Mouse (Mus musculus) neural tube, embryonic 13.5 days (tissue): ENCODE measurements around the gene Trpm5. TPM values are rescaled to one million over a fixed set of nuclear protein-coding genes. Genes with fewer than 3 reads are reported as not detected.

Experiments used
- ATAC-seq: fragments of 200-750 bp; cut with Nextera tagmentation; 2 replicates; pipeline ENCODE4 v1.8.0; 2017; ENCODE audit warnings: low read depth, mild to moderate bottlenecking, moderate TSS enrichment, moderate library complexity
- H3K27ac ChIP-seq: fragments of 300-500 bp; sonication (generic); replicated peaks from 2 replicates; pipeline ENCODE4 v1.5.1; 2015; ENCODE audit warnings: moderate library complexity, mild to moderate bottlenecking, inconsistent platforms
- H3K27me3 ChIP-seq: fragments of 300-500 bp; sonication (generic); 2 replicates; pipeline ENCODE4 v1.6.1; 2015; ENCODE audit warnings: mild to moderate bottlenecking, inconsistent platforms
- H3K36me3 ChIP-seq: fragments of 300-500 bp; sonication (generic); 2 replicates; pipeline ENCODE4 v1.6.1; 2015; ENCODE audit warnings: mild to moderate bottlenecking, inconsistent platforms
- H3K4me1 ChIP-seq: fragments of 300-500 bp; sonication (generic); replicated peaks from 2 replicates; pipeline ENCODE4 v1.6.1; 2015; ENCODE audit warnings: inconsistent platforms
- H3K4me2 ChIP-seq: fragments of 300-500 bp; sonication (generic); 2 replicates; pipeline ENCODE4 v1.6.1; 2015; ENCODE audit warnings: inconsistent platforms, mild to moderate bottlenecking, moderate library complexity
- H3K4me3 ChIP-seq: fragments of 300-500 bp; sonication (generic); 2 replicates; pipeline ENCODE4 v1.5.1; 2015; ENCODE audit warnings: mild to moderate bottlenecking, inconsistent platforms
- H3K9ac ChIP-seq: fragments of 300-500 bp; sonication (generic); 2 replicates; pipeline ENCODE4 v1.6.1; 2015; ENCODE audit warnings: moderate library complexity, mild to moderate bottlenecking, inconsistent platforms
- H3K9me3 ChIP-seq: fragments of 300-500 bp; sonication (generic); 2 replicates; pipeline ENCODE4 v1.6.1; 2016; ENCODE audit warnings: inconsistent platforms
- WGBS: fragments of 180-500 bp; shearing (Covaris S2); methylation state at CpG from one replicate; pipeline ENCODE4 v1.1.7; 2015; 5-methylcytosine and 5-hydroxymethylcytosine counted together
- polyA plus RNA-seq: library from polyadenylated mRNA; unstranded; fragments of >200 nt; fragmentation: Nextera tagmentation; extraction: Ambion mirVana; gene quantifications from 2 replicates; pipeline ENCODE4 v1.2.1, GENCODE M21; 2015

Gene Trpm5
- polyA plus RNA-seq, 1 experiment from 2014 or later: 3.1 TPM

- no peak for ATAC-seq
- 43% methylated on average over 1 of the region's 1 CpGs for WGBS
- H3K36me3 ChIP-seq: no peaks in the 10 kb centered on the region
- peaks cover 5% of the 10 kb centered on the region; the same call in 1 of the 2 replicates for H3K27me3 ChIP-seq
- no peaks in the 10 kb centered on the region for H3K9me3 ChIP-seq
- H3K4me3 ChIP-seq: no peak overlapping the region
- H3K4me2 ChIP-seq: no peak overlapping the region
- no peak overlapping the region for H3K9ac ChIP-seq
- H3K4me1 ChIP-seq: no peaks in the 10 kb centered on the region
- H3K27ac ChIP-seq: no peak overlapping the region
Observed at GRCm38 (mm10) chr7:143095554-143095907, 1.1 kb upstream of the Trpm5 start.

DNA sequence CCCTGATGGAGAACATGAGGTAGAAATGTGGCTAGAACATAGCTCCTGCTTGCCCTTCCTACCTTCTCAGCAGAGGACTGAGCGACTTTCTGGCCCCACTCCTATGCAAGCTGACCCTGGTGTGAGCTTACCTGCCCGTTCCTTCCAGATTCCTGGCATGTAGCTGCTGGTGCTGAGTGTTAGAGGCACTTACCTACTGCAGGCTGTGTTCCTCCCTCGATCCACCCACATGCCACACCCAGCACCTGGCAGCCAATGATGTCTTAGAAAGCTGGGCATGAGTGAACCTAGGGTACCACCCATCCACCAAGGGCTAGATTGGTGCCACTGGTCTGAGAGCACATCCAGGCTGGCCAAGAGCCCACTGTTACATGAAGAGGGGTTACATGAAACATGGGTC is 595 bp downstream of the Trpm5 start:
- Histone ChIP-seq H3K36me3 (no peaks in the 10 kb centered on the region), H3K27ac (no peak overlapping the region), H3K4me3 (no peak overlapping the region), H3K4me2 (no peak overlapping the region), H3K4me1 (no peaks in the 10 kb centered on the region), H3K9me3 (no peaks in the 10 kb centered on the region), H3K9ac (no peak overlapping the region), H3K27me3 (peaks cover 5% of the 10 kb centered on the region; the same call in 1 of the 2 replicates)
- no peak for ATAC-seq
- WGBS: 78% methylated on average over 3 of the region's 3 CpGs

DNA sequence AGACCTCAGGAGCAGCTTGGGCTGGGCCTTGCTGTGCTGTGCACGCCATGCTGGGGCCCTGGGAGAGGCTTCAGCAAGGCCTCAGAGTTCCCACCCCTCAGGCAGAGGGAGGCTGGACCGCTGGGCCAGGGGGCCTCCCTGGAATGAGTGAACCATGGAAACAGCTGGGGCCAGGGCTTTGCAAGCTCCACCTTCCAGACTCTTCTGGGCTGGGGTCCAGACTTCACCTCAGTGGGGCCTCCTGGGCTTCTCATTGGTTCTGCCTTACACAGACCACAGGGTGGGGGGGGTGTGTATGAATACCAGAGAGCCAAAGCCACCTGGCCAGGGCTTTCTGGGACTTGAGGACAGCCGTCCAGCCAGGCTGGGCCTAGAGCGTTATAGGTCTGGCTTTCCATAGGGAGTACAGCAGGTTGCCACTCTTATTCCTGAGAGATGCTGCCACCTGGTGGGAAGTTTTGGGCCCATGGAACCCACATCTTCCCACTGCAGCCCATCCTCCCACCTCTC is 7.3 kb downstream of the Trpm5 start:
- Histone ChIP-seq H3K4me2 (peak overlapping the region; percentile 15; the same call in 1 of the 2 replicates), H3K36me3 (no peaks in the 10 kb centered on the region), H3K27me3 (no peaks in the 10 kb centered on the region), H3K4me1 (peaks cover 10% of the 10 kb centered on the region), H3K9ac (peak overlapping the region; percentile 39; the same call in 1 of the 2 replicates), H3K9me3 (no peaks in the 10 kb centered on the region), H3K27ac (0 out of 2 replicates have a peak overlapping the region, but pooled peaks have one; percentile 15), H3K4me3 (no peak overlapping the region)
- ATAC-seq: peak; percentile 72
- WGBS: 45% methylated on average over 4 of the region's 4 CpGs

- Histone ChIP-seq H3K9ac (peak overlapping the region; percentile 39; the same call in 1 of the 2 replicates), H3K27me3 (no peaks in the 10 kb centered on the region), H3K36me3 (no peaks in the 10 kb centered on the region), H3K9me3 (no peaks in the 10 kb centered on the region), H3K4me3 (no peak overlapping the region), H3K27ac (0 out of 2 replicates have a peak overlapping the region, but pooled peaks have one; percentile 15), H3K4me1 (peaks cover 10% of the 10 kb centered on the region), H3K4me2 (peak overlapping the region; percentile 15; the same call in 1 of the 2 replicates)
- no peak for ATAC-seq
- 53% methylated on average over 2 of the region's 2 CpGs for WGBS
Observed at GRCm38 (mm10) chr7:143086366-143086765, 8.1 kb downstream of the Trpm5 start.

DNA sequence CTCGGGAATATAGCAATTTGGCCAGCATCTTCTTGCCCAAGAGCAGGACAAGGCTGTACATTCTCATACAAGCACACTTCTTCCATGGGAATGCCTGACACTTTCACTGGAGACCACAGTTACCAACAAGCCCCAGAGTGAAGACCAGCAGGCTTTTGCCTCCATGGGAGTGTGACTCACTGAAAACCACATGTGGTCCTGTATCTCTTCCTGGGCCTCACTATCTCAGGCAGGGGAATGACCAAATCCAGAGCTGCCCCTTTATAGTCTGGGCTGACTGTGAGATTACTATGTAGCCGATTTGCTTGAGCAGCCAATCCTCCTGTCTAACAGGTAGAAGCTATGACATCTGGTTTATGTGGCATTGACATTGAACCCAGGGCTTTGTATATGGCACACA is 10.7 kb downstream of the Trpm5 start:
- no peak overlapping the region for H3K4me2 ChIP-seq
- no peak for ATAC-seq
- peaks cover 10% of the 10 kb centered on the region for H3K4me1 ChIP-seq
- WGBS: 91% methylated on average over 2 of the region's 2 CpGs
- H3K9me3 ChIP-seq: no peaks in the 10 kb centered on the region
- no peak overlapping the region for H3K4me3 ChIP-seq
- no peak overlapping the region for H3K27ac ChIP-seq
- no peaks in the 10 kb centered on the region for H3K27me3 ChIP-seq
- no peaks in the 10 kb centered on the region for H3K36me3 ChIP-seq
- no peak overlapping the region for H3K9ac ChIP-seq

GRCm38 (mm10) chr7:143082024-143082423 is 12.4 kb downstream of the Trpm5 start:
- Histone ChIP-seq H3K36me3 (no peaks in the 10 kb centered on the region), H3K4me1 (peaks cover 7% of the 10 kb centered on the region), H3K4me2 (no peak overlapping the region), H3K4me3 (no peak overlapping the region), H3K27ac (no peak overlapping the region), H3K9me3 (no peaks in the 10 kb centered on the region), H3K27me3 (no peaks in the 10 kb centered on the region), H3K9ac (no peak overlapping the region)
- no peak for ATAC-seq
- 70% methylated on average over 6 of the region's 6 CpGs for WGBS

DNA sequence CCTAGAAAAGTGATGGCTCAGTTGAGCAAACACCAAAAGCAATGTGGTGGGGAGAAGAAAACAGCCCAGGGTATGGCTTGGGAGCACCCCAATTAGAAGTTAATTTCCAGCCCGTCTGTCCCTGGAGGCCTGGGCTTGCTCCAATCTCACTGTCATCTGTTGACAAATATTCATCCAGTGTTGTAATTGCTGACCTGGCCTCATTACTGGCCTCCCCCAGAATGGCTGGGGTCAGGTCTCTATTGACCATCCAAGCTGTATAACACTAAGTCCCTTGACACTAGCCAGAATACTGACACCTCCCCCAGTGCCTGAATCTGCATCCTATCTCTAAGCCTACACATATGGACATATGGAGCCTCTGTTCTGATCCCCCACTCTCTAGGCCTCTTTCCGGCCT is 17.1 kb downstream of the Trpm5 start:
- no peaks in the 10 kb centered on the region for H3K36me3 ChIP-seq
- no peak overlapping the region for H3K4me2 ChIP-seq
- no peaks in the 10 kb centered on the region for H3K9me3 ChIP-seq
- no peaks in the 10 kb centered on the region for H3K27me3 ChIP-seq
- no peak overlapping the region for H3K9ac ChIP-seq
- ATAC-seq: no peak
- 87% methylated on average over 2 of the region's 2 CpGs for WGBS
- no peak overlapping the region for H3K4me3 ChIP-seq
- no peak overlapping the region for H3K27ac ChIP-seq
- H3K4me1 ChIP-seq: no peaks in the 10 kb centered on the region

DNA sequence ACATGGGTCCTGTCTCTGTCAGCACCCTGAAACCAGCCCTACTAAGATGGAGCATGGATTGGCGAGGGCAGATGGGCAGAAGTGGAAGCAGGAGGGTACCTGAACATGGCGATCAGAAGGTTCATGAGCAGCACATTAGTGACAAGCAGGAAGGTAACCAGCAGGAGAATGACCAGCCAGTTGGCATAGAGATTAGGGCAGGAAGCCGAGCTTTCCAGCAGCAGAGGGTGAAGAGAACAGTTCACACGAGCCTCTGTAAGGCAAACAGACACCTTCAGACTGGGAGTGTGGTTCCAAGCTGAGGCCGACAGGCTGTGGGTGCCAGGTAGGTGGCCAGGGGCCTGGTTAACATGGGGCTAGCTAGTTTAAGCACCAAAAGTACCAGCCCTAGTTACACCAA is 19.0 kb downstream of the Trpm5 start:
- H3K9ac ChIP-seq: no peak overlapping the region
- no peaks in the 10 kb centered on the region for H3K36me3 ChIP-seq
- H3K4me3 ChIP-seq: no peak overlapping the region
- no peaks in the 10 kb centered on the region for H3K9me3 ChIP-seq
- no peak overlapping the region for H3K4me2 ChIP-seq
- ATAC-seq: no peak
- no peaks in the 10 kb centered on the region for H3K27me3 ChIP-seq
- H3K4me1 ChIP-seq: peaks cover 11% of the 10 kb centered on the region
- H3K27ac ChIP-seq: no peak overlapping the region
- WGBS: 78% methylated on average over 5 of the region's 5 CpGs

- no peak overlapping the region for H3K4me2 ChIP-seq
- peaks cover 23% of the 10 kb centered on the region for H3K4me1 ChIP-seq
- H3K36me3 ChIP-seq: no peaks in the 10 kb centered on the region
- ATAC-seq: no peak
- no peak overlapping the region for H3K27ac ChIP-seq
- no peak overlapping the region for H3K4me3 ChIP-seq
- H3K9ac ChIP-seq: no peak overlapping the region
- no peaks in the 10 kb centered on the region for H3K9me3 ChIP-seq
- no peaks in the 10 kb centered on the region for H3K27me3 ChIP-seq
- 81% methylated on average over 1 of the region's 1 CpGs for WGBS
Observed at GRCm38 (mm10) chr7:143073086-143073485, 21.4 kb downstream of the Trpm5 start.

DNA sequence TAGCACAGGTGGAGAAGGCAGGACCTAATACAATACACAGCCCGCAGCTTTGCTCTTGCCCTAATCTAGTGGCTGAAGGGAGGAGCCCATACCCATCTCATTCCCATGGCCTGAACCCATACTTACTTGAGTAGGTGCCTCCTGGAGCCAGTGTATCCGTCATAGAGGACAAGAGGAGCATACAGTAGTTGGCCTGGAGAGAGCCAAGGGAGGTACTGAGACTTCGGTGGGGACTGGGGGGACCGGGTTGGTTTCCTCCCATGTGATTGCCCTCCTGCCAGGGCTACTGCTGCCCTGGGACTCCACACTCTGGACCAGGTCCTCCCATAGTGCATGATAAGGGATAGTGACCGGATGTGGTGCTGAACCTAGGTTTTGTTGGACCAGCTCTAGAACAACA is 21.8 kb downstream of the Trpm5 start:
- WGBS: 90% methylated on average over 5 of the region's 5 CpGs
- Histone ChIP-seq H3K9me3 (no peaks in the 10 kb centered on the region), H3K9ac (no peak overlapping the region), H3K4me2 (no peak overlapping the region), H3K4me3 (no peak overlapping the region), H3K4me1 (peaks cover 28% of the 10 kb centered on the region), H3K27ac (no peak overlapping the region), H3K27me3 (no peaks in the 10 kb centered on the region), H3K36me3 (no peaks in the 10 kb centered on the region)
- no peak for ATAC-seq

GRCm38 (mm10) chr7:143070506-143071070 is 23.9 kb downstream of the Trpm5 start:
- peak overlapping the region; percentile 86 for H3K9ac ChIP-seq
- WGBS: 88% methylated on average over 10 of the region's 10 CpGs
- no peak overlapping the region for H3K27ac ChIP-seq
- H3K9me3 ChIP-seq: no peaks in the 10 kb centered on the region
- no peak for ATAC-seq
- H3K4me2 ChIP-seq: peak overlapping the region; percentile 98
- H3K36me3 ChIP-seq: peaks cover 16% of the 10 kb centered on the region
- peaks cover 35% of the 10 kb centered on the region for H3K4me1 ChIP-seq
- H3K4me3 ChIP-seq: peak overlapping the region; percentile 75
- H3K27me3 ChIP-seq: no peaks in the 10 kb centered on the region

DNA sequence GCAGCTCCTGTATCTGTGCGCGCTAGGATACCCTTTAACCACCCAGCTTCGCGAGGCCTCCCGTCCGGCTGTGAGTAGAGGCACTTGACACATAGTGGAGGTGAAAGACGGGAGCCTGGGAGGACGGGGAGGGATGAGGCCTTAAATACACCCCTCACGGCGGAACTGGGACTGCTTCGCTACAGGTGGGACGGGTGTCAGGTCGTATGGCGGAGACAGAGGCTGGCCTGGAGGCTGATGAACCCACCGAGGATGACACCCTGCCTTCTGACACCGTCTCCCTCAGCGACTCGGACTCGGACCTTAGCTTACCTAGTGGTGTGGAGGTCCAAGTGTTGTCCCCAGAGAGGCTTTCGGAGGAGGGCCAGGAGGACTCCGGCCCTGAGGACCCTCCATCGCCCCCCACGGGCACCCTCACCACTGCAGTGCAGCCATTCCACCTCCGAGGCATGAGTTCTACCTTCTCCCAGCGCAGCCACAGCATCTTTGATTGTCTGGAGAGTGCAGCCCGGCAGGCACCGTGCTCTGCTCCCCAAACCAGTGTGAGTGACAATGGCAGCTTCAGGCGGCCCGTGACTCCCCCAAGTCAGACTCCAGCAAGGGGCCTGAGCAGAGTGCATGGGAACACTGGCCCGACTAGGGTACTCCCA is 24.6 kb downstream of the Trpm5 start:
- Histone ChIP-seq H3K9ac (peak overlapping the region; percentile 86), H3K36me3 (peaks cover 24% of the 10 kb centered on the region), H3K27ac (peak overlapping the region; percentile 91), H3K27me3 (no peaks in the 10 kb centered on the region), H3K4me3 (peak overlapping the region; percentile 75), H3K4me1 (peaks cover 35% of the 10 kb centered on the region), H3K9me3 (no peaks in the 10 kb centered on the region), H3K4me2 (peak overlapping the region; percentile 98)
- 16% methylated on average over 30 of the region's 30 CpGs for WGBS
- peak; percentile 8; the same call in 1 of the 2 replicates for ATAC-seq
